Mouse (Mus musculus): ENCODE results near the gene Mrps36.

- TF ChIP-seq CTCF (IDR thresholded peaks at IDR 0.05; ENCODE audit: low read depth), result no peak
- no peak for TF ChIP-seq EP300 (IDR thresholded peaks at IDR 0.05; ENCODE audit: low read depth)
Observed at GRCm38 (mm10) chr13:100732756-100733155, 11.7 kb downstream of the Mrps36 start.
